Mouse (Mus musculus) CD4-positive, CD25-positive, alpha-beta regulatory T cell, adult 4 months (primary cell): ENCODE data around the gene Dlgap1. TPM values are rescaled to one million over a fixed set of nuclear protein-coding genes. Genes with fewer than 3 reads are reported as not detected.
"Not testable (repeated sequence)": the region's sequence is repeated elsewhere in the genome, so short reads cannot be mapped to it uniquely, and the experiment has no call there.

Experiments
- ATAC-seq: one replicate; pipeline ENCODE4 v1.8.0; 2017
- polyA plus RNA-seq, 2 experiments: library from polyadenylated mRNA; unstranded; fragments of 100-300 nt; shearing (Covaris generic); gene quantifications; one replicate each; pipeline ENCODE4 v1.2.1; 2017

Dlgap1 gene
- polyA plus RNA-seq, 2 experiments from 2014 or later = 0.31 TPM; not detected in 1

- no peak for ATAC-seq
Measured at GRCm38 (mm10) chr17:70817862-70818451, 849.1 kb downstream of the Dlgap1 start.

- no peak for ATAC-seq
Measured at GRCm38 (mm10) chr17:70823083-70823482, 854.2 kb downstream of the Dlgap1 start.

- ATAC-seq = no peak
Measured at GRCm38 (mm10) chr17:70826227-70826626, 857.4 kb downstream of the Dlgap1 start.

GRCm38 (mm10) chr17:70827463-70828179 lies 858.7 kb downstream of the Dlgap1 start:
- ATAC-seq = not testable (repeated sequence)

DNA sequence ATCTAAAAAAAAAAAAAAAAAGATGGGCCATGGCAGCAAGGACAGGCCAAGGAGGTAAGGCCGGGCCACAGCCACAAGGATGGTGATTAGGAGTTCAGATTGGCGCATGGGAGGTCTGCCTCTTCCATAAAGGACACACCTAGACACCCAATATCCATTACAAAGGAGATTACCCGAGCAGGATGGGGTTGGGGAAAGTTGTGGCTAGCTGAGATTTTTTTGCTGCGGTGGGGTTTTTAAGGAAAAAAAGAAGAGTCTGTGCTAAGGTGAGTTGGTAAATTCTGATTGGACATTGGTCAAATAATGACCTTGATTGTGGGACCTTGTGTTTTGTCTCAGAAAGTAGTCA lies 859.3 kb downstream of the Dlgap1 start:
- ATAC-seq = no peak

DNA sequence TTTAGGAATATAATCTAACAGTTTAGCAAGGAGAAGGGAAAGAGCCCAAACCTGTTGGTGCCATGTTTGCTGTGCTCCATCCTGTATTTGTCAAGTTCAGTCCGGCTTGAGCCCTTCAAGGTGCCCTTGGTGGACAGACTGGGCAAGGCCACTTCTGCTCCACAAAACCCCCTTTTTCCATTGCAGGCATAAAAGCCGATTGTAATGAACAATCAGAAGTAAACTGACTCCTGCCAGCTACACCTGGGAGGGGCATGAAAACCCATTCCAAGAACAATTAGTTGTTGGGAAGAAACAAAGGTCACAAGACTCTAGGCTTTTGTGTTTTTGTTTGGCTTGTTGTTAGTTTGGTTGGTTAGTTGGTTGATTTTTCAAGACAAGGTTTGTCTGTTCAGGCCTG lies 859.7 kb downstream of the Dlgap1 start:
- ATAC-seq = no peak

- ATAC-seq = no peak
Measured at GRCm38 (mm10) chr17:70829217-70829616, 860.3 kb downstream of the Dlgap1 start.

GRCm38 (mm10) chr17:70829943-70830715 lies 861.3 kb downstream of the Dlgap1 start:
- no peak for ATAC-seq

GRCm38 (mm10) chr17:70831591-70831990 lies 862.7 kb downstream of the Dlgap1 start:
- no peak for ATAC-seq

GRCm38 (mm10) chr17:70832544-70832943 lies 863.7 kb downstream of the Dlgap1 start:
- no peak for ATAC-seq

DNA sequence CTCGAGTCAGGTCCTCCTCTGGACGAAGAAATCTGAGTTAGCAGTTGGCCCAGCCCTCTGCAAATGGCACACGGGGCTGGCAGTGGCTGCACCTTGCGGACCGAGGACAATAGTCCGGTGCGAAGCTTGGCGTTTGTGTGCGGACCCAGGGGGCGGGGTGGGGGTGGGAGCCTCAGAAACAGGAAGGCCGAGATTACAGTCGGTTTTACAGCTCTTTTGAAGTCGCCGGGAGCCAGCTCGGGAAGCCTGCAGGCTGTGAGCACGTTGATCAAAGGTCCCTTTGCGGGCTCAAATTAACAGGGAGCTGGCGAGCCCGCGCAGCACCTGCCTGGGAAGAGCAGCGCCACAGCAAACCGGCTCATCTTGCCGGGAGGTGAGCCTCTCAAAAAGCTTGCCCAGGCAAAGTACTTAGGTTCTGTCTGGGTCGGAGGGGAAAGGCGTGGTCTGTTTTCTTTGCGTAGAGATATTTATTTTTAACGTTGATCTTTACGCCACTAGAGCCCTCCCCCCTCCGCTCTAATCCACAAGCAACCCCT lies 865.6 kb downstream of the Dlgap1 start:
- peak; percentile 37 for ATAC-seq

DNA sequence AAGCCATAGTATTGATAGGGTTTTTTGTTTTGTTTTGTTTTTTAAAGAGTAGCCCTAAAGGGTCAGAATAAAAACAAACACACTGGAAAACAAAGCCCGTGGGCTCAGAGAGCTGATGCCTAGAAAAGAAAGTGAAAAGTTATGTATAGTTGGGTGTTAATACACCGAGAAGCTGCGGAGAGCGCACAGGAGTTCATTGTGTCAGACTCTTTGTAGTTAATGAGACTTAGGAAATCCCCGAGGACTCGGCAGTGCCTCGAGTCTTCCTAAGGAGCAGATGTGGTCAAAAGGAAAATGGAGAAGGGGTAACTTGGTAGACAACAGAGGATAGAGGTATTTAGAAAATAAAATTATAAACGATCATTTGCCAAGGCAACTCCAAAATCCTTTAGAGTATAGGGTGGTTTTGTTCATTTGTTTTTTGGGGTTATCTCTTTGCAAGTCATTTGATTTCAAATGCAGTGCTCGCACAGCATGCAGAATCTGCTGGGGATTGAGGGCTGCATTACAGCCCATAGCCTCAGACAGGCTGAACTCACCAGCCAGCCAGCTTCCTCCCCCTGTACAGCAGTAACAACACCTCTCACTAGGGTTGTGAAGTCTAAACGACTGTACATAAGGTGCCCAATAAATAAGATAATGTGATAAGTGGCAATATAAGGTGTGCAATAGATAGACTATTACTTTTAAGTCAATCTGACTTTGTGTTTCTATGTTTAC lies 866.4 kb downstream of the Dlgap1 start:
- peak; percentile 65 for ATAC-seq

DNA sequence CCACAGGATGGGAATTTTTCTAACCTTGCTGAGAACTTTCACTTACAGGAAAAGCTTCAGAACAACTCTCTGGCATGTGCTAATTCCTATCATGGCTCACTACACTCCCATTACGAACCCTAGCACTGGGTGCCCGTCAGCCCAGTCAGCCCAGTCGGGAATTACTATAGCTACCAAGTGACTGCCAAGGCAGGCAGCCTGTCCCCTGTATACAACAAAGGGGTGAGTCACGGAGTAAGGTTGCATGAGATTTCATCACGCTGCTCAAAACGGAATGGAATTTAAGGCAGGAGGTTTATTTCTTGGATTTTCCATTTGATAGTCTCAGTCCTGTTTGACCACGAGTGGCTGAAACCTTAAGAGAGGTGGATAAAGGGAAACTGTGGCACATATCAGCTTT lies 867.9 kb downstream of the Dlgap1 start:
- no peak for ATAC-seq

- ATAC-seq = not testable (repeated sequence)
Measured at GRCm38 (mm10) chr17:70837474-70837873, 868.6 kb downstream of the Dlgap1 start.

DNA sequence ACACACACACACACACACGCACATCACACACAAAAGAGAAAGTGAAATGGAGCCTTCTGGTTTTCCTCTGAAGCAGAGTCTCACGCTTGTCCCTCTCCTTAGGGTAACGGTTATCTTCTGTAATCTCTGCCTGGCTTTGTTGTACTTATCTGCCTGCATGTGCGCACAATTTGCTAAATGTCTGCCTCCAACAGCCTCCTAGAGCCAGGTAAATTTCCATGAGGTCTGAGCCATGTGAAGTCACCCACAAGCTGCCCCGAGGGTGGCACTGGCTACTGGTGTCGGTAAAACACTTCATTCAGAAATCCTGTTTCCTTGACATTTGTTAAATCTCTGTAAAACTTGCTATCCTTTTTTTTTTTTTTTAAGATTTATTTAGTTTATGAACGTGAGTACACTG lies 869.2 kb downstream of the Dlgap1 start:
- ATAC-seq = no peak

GRCm38 (mm10) chr17:70838533-70838932 lies 869.7 kb downstream of the Dlgap1 start:
- ATAC-seq = no peak

DNA sequence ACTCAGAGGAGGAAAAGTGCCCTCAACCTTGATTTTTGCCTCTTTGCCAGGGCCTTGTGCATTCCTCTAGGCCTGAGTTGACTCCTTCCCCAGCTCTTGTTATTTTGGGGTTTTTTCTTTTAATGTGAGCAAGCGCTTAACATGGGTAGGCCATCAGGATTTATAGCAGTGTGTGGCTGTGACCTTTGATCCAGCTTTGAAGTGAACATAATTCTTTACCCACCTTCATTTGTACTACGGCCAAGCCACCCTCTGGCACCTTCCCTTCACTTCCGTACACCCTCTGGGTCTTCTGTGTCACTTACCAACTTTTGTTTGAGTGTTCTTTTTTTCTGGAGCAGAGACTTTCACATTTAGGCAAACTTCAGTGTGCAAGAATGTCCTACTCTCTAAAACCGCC lies 874.4 kb downstream of the Dlgap1 start:
- ATAC-seq = no peak

GRCm38 (mm10) chr17:70844971-70845370 lies 876.1 kb downstream of the Dlgap1 start:
- no peak for ATAC-seq

DNA sequence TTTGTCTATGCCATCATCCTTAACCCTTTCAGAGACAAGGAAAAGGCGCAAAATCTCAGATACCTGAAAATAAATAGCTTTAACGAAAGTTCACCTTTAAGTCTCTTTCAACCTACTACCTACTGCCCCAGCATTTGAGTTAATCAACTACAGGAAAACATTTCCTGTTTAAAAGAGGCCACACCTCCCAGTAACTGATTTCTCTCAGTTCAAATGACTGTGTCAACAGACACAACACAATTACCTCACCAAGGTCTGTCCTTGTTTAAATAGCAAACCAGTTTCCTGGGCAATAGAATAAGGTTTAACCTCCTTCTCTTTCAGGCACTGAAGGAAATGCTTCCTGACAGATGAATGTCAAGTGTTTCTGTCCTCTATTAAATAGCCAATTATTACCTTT lies 876.7 kb downstream of the Dlgap1 start:
- ATAC-seq = peak; percentile 23

GRCm38 (mm10) chr17:70846111-70846644 lies 877.3 kb downstream of the Dlgap1 start:
- no peak for ATAC-seq

DNA sequence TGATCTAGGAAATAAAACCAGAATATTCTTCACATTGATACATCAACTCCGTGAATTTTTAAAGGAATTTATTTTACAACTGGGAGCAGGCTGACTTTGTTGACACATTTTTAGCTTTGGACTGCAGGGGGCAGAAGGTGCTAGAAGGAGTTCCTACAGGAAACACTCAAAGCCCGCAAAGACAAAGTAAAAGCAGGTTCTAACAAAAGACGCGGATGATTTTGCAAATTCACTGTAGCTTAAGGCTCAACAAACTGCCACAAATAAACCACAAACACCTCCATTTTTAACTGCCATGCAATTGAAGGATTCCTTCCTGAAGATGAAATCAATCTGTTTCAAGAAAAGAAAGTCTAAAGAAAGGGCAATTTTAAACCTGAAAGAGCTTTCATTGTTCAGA lies 878.2 kb downstream of the Dlgap1 start:
- ATAC-seq = peak; percentile 17

- no peak for ATAC-seq
Measured at GRCm38 (mm10) chr17:70847751-70848510, 879.1 kb downstream of the Dlgap1 start.
